Mouse (Mus musculus) layer of hippocampus, adult 2 months (tissue): ENCODE measurements around the gene Aaas. TPM values are rescaled to one million over a fixed set of nuclear protein-coding genes. Genes with fewer than 3 reads are reported as not detected.
A peak's percentile ranks its signal among the peaks of the same experiment; 100 is the strongest.

ENCODE experiments used
- DNase-seq, 2 experiments: peaks; one replicate each; pipeline ENCODE4 v3.0.0; 2022; ENCODE audit warnings: low spot score in 2 of 2
- H3K27ac ChIP-seq: fragments of 200-600 bp; 2 replicates; pipeline ENCODE4 v1.8.1; 2022
- H3K4me3 ChIP-seq: fragments of 200-600 bp; 2 replicates; pipeline ENCODE4 v1.8.1; 2022; ENCODE audit warnings: mild to moderate bottlenecking
- CTCF ChIP-seq: fragments of 200-600 bp; conservative IDR thresholded peaks from 2 replicates; pipeline ENCODE4 v1.8.1; 2022; ENCODE audit warnings: antibody characterized with exemption, mild to moderate bottlenecking, moderate library complexity
- long read RNA-seq, 2 experiments: library from polyadenylated mRNA; stranded (forward); transcript quantifications; one replicate each; pipeline ENCODE4 v2.0.0; 2021; ENCODE audit warnings: borderline mapping rate in 2 of 2
- total RNA-seq, 2 experiments: library from RNA; stranded (reverse); gene quantifications; 2 replicates each; pipeline ENCODE4 v1.2.3; 2021

Aaas gene
- total RNA-seq: 10 to 100 TPM; 24.5 to 26.5 TPM
- long read RNA-seq, experiment 1, transcript Aaas-201 (16 exons, 1,811 nt): major isoform, 6 of 7 reads
- long read RNA-seq, experiment 1, partial matches to known transcripts: 1 of 7 reads
- long read RNA-seq, experiment 1, other reads (novel, unspliced or antisense): 0 of 7 reads
- long read RNA-seq, experiment 2, transcript Aaas-201 (16 exons, 1,811 nt): major isoform, 11 of 11 reads
- long read RNA-seq, experiment 2, partial matches to known transcripts: 0 of 11 reads
- long read RNA-seq, experiment 2, other reads (novel, unspliced or antisense): 0 of 11 reads

GRCm38 (mm10) chr15:102350138-102350941 lies at the start of gene Aaas:
Gene Aaas (minus strand): TSS chr15:102350771.
- Histone ChIP-seq H3K27ac (peak within 1 kb of the TSS; percentile 89), H3K4me3 (peak within 1 kb of the TSS; percentile 72)
- DNase-seq: peak; percentile 92 to 96
- peak; percentile 94 for TF ChIP-seq CTCF

- H3K27ac ChIP-seq: peak overlapping the region; percentile 92
- no peak for TF ChIP-seq CTCF
- H3K4me3 ChIP-seq: peak overlapping the region; percentile 59
- DNase-seq: peak; percentile 63 to 66
Observed at GRCm38 (mm10) chr15:102399229-102400221, 49.0 kb upstream of the Aaas start.

- TF ChIP-seq CTCF: no peak
- DNase-seq: no peak
- Histone ChIP-seq H3K4me3 (no peak overlapping the region; the same call in 1 of the 2 replicates), H3K27ac (no peak overlapping the region)
Observed at GRCm38 (mm10) chr15:102398629-102399028, 48.1 kb upstream of the Aaas start.

DNA sequence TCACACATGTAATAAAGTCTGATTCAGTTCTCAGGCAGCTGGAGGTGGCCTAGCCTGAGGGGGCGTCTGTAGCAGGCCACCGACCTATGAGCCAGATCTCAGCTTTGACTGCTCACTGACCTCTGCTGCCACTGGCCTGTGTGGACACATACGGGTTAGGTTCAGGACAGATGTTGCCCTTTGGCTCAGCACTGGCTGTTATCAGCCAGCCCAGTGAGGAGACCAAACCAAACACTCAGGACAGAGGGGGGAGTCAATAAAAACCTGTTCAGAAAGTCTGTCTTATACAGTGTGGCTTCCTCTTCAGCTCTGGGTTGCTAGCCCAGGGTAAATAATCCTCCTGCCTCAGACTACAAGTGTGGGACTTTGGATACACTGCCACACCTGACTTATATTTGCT lies 44.5 kb upstream of the Aaas start:
- TF ChIP-seq CTCF: no peak
- DNase-seq: no peak
- no peak overlapping the region for H3K4me3 ChIP-seq
- no peak overlapping the region for H3K27ac ChIP-seq

- TF ChIP-seq CTCF: no peak
- H3K4me3 ChIP-seq: no peak overlapping the region
- no peak for DNase-seq
- H3K27ac ChIP-seq: no peak overlapping the region
Observed at GRCm38 (mm10) chr15:102393584-102394014, 43.0 kb upstream of the Aaas start.

DNA sequence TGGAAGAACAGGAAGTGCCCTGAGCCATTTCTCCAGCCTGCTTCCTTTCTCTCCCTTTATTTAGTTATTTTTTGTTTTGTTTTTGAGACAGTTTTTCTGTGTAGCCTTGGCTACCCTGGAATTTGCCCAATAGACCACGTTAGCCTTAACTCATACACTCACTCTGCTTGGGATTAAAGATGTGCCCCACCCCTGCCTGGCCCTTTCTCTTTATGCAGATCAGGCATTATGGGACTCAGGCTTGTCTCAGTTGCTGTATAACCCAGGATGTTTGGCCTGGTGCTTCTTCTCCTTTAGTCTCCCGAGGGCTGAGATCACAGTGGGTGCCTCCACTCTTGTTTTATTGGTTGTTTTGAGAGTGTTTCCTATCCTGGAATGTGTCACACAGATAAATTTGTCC lies 41.9 kb upstream of the Aaas start:
- no peak overlapping the region for H3K27ac ChIP-seq
- no peak for TF ChIP-seq CTCF
- DNase-seq: no peak
- no peak overlapping the region for H3K4me3 ChIP-seq

DNA sequence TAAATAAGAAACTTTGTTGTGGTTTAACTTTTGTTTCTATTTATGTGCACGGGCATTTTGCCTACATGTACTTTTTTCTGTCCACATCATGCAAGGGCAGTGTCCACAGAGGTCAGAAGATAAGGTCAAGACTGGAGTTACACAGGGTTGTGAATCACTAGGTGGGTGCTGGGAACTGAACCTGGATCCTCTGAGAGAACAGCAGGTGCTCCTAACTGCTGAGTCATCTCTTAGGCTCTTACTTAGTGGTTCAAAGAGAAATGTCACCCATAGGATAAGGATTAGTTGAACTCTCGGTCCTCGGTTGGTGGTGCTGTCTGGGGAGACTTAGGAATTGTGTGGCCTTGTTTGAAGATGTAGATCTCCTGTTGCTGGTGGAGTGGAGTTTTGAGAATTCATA lies 38.4 kb upstream of the Aaas start:
- no peak for TF ChIP-seq CTCF
- no peak for DNase-seq
- no peak overlapping the region for H3K27ac ChIP-seq
- no peak overlapping the region for H3K4me3 ChIP-seq

DNA sequence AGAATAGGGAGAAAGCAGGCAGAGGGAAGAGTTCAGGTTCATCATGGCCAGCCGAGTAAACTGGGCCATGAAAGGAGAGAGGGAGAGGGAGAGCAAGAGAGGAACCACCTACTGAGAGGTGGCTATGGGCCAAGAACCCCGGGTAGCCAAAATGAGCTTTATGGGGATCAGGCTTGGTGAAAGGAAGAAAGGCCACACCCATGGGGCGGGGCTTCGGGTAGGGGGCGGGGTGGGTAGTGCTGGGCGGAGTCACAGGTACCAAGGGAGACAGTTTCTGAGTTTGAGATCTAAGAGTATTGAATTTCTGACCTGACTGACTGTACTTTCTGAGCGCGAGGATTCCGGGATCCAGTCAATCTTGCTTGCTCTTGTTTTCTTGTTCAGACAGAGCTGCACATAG lies 36.1 kb upstream of the Aaas start:
- TF ChIP-seq CTCF: no peak
- Histone ChIP-seq H3K27ac (no peak overlapping the region), H3K4me3 (no peak overlapping the region)
- DNase-seq: no peak

DNA sequence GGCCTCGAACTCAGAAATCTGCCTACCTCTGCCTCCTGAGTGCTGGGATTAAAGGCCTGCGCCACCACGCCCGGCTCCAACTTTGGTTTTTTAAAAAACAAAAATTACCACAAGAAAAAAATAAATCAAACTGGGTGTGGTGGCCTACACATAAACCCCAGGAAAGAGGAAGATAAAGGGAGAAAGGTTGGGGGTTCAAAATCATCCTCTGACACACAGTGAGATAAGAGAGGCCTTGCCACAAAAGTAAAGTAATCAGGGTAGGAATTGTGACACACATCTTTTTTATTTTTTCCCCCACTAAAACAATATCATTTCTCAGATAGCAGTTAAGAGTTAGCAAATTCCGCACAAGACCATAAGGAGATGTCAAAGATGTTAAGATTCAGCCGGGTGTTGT lies 33.1 kb upstream of the Aaas start:
- TF ChIP-seq CTCF: no peak
- no peak overlapping the region for H3K27ac ChIP-seq
- no peak overlapping the region for H3K4me3 ChIP-seq
- DNase-seq: no peak

- H3K4me3 ChIP-seq: no peak overlapping the region
- TF ChIP-seq CTCF: peak; percentile 95
Observed at GRCm38 (mm10) chr15:102381575-102381974, 31.0 kb upstream of the Aaas start.

GRCm38 (mm10) chr15:102377810-102378262 lies 27.3 kb upstream of the Aaas start:
- Histone ChIP-seq H3K4me3 (no peak overlapping the region), H3K27ac (peak overlapping the region; percentile 91)
- DNase-seq: no peak
- no peak for TF ChIP-seq CTCF

More at GRCm38 (mm10) chr15:102381575-102381974, 31.0 kb upstream of the Aaas start:
- H3K27ac ChIP-seq: no peak overlapping the region
- peak; percentile 63 to 83 for DNase-seq

GRCm38 (mm10) chr15:102377163-102377543 lies 26.6 kb upstream of the Aaas start:
- peak in 1 of 2 experiments; percentile 71 for DNase-seq
- peak overlapping the region; percentile 73 for H3K4me3 ChIP-seq
- peak; percentile 93 for TF ChIP-seq CTCF
- peak overlapping the region; percentile 91 for H3K27ac ChIP-seq
